Mouse (Mus musculus) C2C12 (cell line): ENCODE data around the gene Cckar. TPM values are rescaled to one million over a fixed set of nuclear protein-coding genes. Genes with fewer than 3 reads are reported as not detected.

ENCODE experiments used
- H3K27me3 ChIP-seq: one replicate; pipeline ENCODE4 v1.6.1; 2011; ENCODE audit not compliant: control insufficient read depth, insufficient read depth, insufficient read length
- H3K36me3 ChIP-seq: one replicate; pipeline ENCODE4 v1.6.1; 2011; ENCODE audit not compliant: control insufficient read depth, insufficient read depth
- H3K4me3 ChIP-seq: one replicate; pipeline ENCODE4 v1.5.1; 2011; ENCODE audit warnings: mild to moderate bottlenecking, control low read depth; ENCODE audit not compliant: poor library complexity, insufficient read depth, severe bottlenecking
- H3K79me2 ChIP-seq: one replicate; pipeline ENCODE4 v1.6.1; 2011; ENCODE audit not compliant: control insufficient read depth, insufficient read depth
- H3K79me3 ChIP-seq: one replicate; pipeline ENCODE4 v1.6.1; 2011; ENCODE audit warnings: low read depth, control low read depth
- H3ac ChIP-seq: one replicate; pipeline ENCODE3; 2011; ENCODE audit warnings: low read depth; ENCODE audit not compliant: control insufficient read depth, insufficient read length
- CEBPB ChIP-seq: IDR thresholded peaks from one replicate; pipeline ENCODE4 v1.6.1; 2011; ENCODE audit warnings: low read depth, mild to moderate bottlenecking, control low read depth, moderate library complexity
- CTCF ChIP-seq: IDR thresholded peaks from one replicate; pipeline ENCODE4 v1.5.1; 2011; ENCODE audit not compliant: control insufficient read depth, insufficient read depth, insufficient read length
- FOSL1 ChIP-seq: IDR thresholded peaks from one replicate; pipeline ENCODE4 v1.8.0; 2011; ENCODE audit warnings: mild to moderate bottlenecking, low read length; ENCODE audit not compliant: poor library complexity, insufficient read depth, severe bottlenecking
- MAX ChIP-seq: IDR thresholded peaks from one replicate; pipeline ENCODE4 v1.6.1; 2011; ENCODE audit warnings: mild to moderate bottlenecking, control low read depth
- MYOD1 ChIP-seq: IDR thresholded peaks from one replicate; pipeline ENCODE4 v1.6.1; 2011; ENCODE audit warnings: low read depth; ENCODE audit not compliant: control insufficient read depth, insufficient read length
- MYOG ChIP-seq: IDR thresholded peaks from one replicate; pipeline ENCODE4 v1.6.1; 2011; ENCODE audit not compliant: control insufficient read depth, insufficient read length; ENCODE audit errors: extremely low read depth
- USF1 ChIP-seq: IDR thresholded peaks from one replicate; pipeline ENCODE4 v1.6.1; 2011; ENCODE audit warnings: low read depth, mild to moderate bottlenecking, control low read depth, moderate library complexity
- polyA plus RNA-seq: library from polyadenylated mRNA; unstranded; fragments of >200 nt; fragmentation: generic; extraction: Trizol; gene quantifications from one replicate; pipeline ENCODE4 v1.2.1, GENCODE M21; 2012; ENCODE audit warnings: missing spikeins

Cckar gene
- polyA plus RNA-seq, 1 experiment, result not detected

DNA sequence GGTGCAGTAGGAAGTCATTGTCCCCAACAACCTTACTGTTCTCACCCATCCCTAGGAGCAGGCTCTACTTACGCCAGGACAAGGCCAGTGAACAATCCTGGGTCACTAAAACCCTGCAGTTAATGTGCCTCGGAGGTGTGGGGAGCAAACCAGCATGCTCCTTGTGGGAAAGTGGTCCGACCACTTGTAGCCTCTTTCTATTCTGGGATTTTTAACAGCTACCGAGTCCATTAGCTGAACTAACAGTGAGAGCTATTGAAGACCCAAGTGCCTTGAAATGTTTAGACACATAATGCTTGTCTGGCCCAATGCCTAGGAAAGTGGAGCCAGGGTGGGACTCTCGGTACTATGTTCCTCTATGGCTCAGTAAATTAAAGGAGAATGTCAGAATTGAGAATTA lies 9.0 kb upstream of the Cckar start:
- Histone ChIP-seq H3ac (no peak overlapping the region), H3K27me3 (peaks cover 12% of the 10 kb centered on the region), H3K79me3 (no peaks in the 10 kb centered on the region), H3K79me2 (no peaks in the 10 kb centered on the region), H3K36me3 (no peaks in the 10 kb centered on the region), H3K4me3 (no peak overlapping the region)
- no peak for TF ChIP-seq CEBPB
- TF ChIP-seq MYOD1, result no peak
- TF ChIP-seq CTCF, result no peak
- TF ChIP-seq FOSL1, result no peak
- no peak for TF ChIP-seq MAX
- TF ChIP-seq USF1, result no peak

DNA sequence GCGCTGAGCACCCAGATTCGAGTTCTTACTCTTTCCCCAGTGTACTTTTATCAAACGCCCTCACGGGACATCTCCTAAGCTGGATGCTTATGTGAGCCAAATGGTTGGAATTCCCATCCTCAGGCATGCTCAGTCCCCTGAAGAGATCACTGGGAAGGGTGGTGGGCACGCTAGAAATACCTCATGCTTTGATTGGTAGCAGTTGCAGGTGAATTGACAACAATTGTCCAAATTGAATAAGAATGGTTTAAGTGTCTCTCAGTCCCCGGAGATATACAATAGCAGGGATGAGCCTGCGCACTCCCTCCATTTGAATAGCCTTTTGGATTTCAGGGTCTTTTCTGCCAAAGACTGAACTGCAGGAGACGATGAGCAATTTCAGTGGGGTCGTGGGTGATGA lies 3.8 kb upstream of the Cckar start:
- no peaks in the 10 kb centered on the region for H3K79me3 ChIP-seq

DNA sequence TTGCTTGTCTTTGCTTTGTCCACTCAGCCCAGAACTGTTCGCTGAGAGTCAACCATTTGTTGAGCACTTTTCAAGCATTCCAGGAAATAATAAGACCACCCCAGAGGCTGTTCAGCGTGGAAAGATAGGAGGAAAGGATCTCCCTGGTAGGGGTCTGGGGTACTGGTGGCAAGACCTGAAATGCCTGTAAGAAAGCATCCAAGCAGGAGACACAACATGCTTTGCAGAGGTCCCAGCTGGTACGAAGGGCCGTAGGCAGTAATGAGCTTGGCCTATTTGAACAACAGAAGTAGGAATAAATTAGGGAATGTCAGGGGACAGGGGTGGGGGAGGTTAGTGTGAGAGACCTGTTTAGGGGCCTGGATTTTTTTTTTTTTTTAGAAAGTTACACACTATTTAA lies 686 bp upstream of the Cckar start:
- H3K27me3 ChIP-seq, result peaks cover 38% of the 10 kb centered on the region

More for the DNA sequence above, 3.8 kb upstream of the Cckar start:
- no peak overlapping the region for H3ac ChIP-seq
- no peaks in the 10 kb centered on the region for H3K79me2 ChIP-seq
- H3K4me3 ChIP-seq, result no peak overlapping the region
- TF ChIP-seq MYOD1 (no peak), MYOG (no peak), CEBPB (no peak), MAX (no peak), USF1 (no peak), FOSL1 (no peak), CTCF (no peak)
- H3K27me3 ChIP-seq, result peaks cover 41% of the 10 kb centered on the region
- no peaks in the 10 kb centered on the region for H3K36me3 ChIP-seq

DNA sequence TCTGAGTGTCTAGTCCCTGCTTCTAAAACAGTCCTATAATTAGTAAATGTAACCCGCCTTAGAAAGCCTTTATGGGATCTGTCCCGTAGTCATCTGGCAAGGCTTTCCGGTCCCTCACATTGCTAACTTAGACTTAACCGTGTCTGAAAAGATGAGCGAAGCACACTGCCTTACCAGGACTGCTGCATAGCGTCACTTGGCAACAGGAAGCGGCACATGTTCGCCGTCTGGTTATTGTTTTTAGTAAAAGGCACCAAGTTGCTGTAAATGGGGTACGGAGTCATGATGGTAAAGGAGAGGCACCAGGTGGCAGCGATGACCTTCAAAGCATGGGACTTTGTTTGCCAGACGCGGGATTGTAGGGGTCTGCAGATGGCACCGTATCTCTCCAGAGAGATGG lies 4.8 kb downstream of the Cckar start:
- no peaks in the 10 kb centered on the region for H3K36me3 ChIP-seq
- TF ChIP-seq MYOD1, result no peak
- no peak for TF ChIP-seq USF1
- no peak for TF ChIP-seq FOSL1
- no peak for TF ChIP-seq CTCF
- no peak for TF ChIP-seq MYOG
- no peak for TF ChIP-seq MAX
- H3ac ChIP-seq, result no peak overlapping the region
- H3K79me2 ChIP-seq, result no peaks in the 10 kb centered on the region
- peaks cover 40% of the 10 kb centered on the region for H3K27me3 ChIP-seq
- H3K79me3 ChIP-seq, result no peaks in the 10 kb centered on the region
- no peak overlapping the region for H3K4me3 ChIP-seq

More for the DNA sequence above, 686 bp upstream of the Cckar start:
- H3K79me3 ChIP-seq, result no peaks in the 10 kb centered on the region
- H3K36me3 ChIP-seq, result no peaks in the 10 kb centered on the region
- no peaks in the 10 kb centered on the region for H3K79me2 ChIP-seq
- TF ChIP-seq FOSL1, result no peak
- no peak for TF ChIP-seq CEBPB
- TF ChIP-seq MAX, result no peak
- TF ChIP-seq USF1, result no peak
- no peak for TF ChIP-seq CTCF
- TF ChIP-seq MYOG, result no peak
- no peak for TF ChIP-seq MYOD1
- no peak overlapping the region for H3K4me3 ChIP-seq
- H3ac ChIP-seq, result no peak overlapping the region

DNA sequence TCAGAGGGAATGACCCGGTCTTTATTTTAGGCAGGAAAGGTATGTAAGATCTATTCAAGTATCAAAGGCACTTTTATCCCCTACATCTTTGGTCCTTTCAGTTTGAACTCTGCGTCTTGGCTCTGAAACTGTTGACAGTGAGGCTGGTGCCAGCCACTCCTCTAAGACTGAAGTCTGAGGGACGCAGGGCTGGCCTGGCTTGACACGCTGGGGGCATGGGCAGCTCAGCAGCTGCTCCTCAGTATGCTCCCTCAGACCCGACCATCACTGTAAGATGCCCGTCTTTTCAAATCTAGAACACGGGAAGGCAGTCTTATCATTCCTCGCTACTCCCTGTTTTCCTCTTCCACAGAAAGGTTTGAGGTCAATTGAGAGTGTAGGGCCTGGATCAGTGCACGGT lies 9.7 kb downstream of the Cckar start:
- Histone ChIP-seq H3K27me3 (peaks cover 38% of the 10 kb centered on the region), H3ac (no peak overlapping the region), H3K36me3 (no peaks in the 10 kb centered on the region), H3K4me3 (no peak overlapping the region), H3K79me3 (no peaks in the 10 kb centered on the region), H3K79me2 (no peaks in the 10 kb centered on the region)
- TF ChIP-seq CEBPB, result no peak
- TF ChIP-seq CTCF, result no peak
- no peak for TF ChIP-seq MYOD1
- no peak for TF ChIP-seq FOSL1
- no peak for TF ChIP-seq MAX
- TF ChIP-seq USF1, result no peak
- no peak for TF ChIP-seq MYOG

DNA sequence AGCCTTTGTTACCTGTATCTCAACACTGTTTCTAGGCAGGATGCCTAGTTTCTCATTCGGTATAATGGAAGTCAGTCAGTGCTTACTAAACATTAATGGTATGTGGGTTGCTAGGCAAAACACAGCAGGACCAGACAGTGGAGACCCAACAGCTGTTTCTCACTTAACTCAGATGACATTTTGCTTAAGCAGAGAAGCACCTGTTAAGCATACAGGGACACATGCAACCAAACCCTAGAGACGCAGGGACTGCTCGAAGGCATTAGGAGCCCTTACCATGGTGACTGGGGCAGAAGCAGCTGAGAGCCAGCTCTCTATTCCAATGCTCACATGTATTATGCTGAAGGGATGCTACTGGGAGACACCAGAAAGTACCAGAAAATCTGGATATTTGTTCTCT lies 10.8 kb downstream of the Cckar start:
- Histone ChIP-seq H3ac (no peak overlapping the region), H3K79me3 (no peaks in the 10 kb centered on the region), H3K27me3 (peaks cover 34% of the 10 kb centered on the region), H3K36me3 (no peaks in the 10 kb centered on the region), H3K4me3 (no peak overlapping the region), H3K79me2 (no peaks in the 10 kb centered on the region)
- no peak for TF ChIP-seq MAX
- no peak for TF ChIP-seq USF1
- no peak for TF ChIP-seq CEBPB
- no peak for TF ChIP-seq MYOD1
- TF ChIP-seq MYOG, result no peak
- TF ChIP-seq FOSL1, result no peak
- TF ChIP-seq CTCF, result no peak
